9 mouse cellular contexts compared by ENCODE assay signal in genomic region chr1:120596784-120597183, GRCm38 (mm10). TPM values are rescaled to one million over a fixed set of nuclear protein-coding genes. Genes with fewer than 3 reads are reported as not detected.
A peak's percentile ranks its signal among the peaks of the same experiment; 100 is the strongest.
DNase-seq lines count a peak whose midpoint lies in the region; ATAC-seq and TF ChIP-seq lines count a peak whose summit lies in the region.
"Had no signal": no experiment of that assay in that cellular context is flagged by ENCODE, and none has a peak within 500 bp of the region (broad histone marks: within the 10 kb centered on the region; RNA-seq: fewer than 3 reads in every experiment).

No protein-coding gene starts in this region.

- H3K79me3 ChIP-seq in C2C12 (ENCODE audit: low read depth), result no peaks in the 10 kb centered on the region

- peak; percentile 44; the same call in 1 of the 2 replicates for ATAC-seq in embryonic facial prominence, embryonic 15.5 days (ENCODE audit: insufficient number of reproducible peaks, low FRiP score, low TSS enrichment, low read depth)
- ATAC-seq in liver, embryonic 12.5 days, result no peak
- ATAC-seq in erythroid progenitor cell, adult 5-6 weeks (replicated peaks; ENCODE audit: low FRiP score, poor library complexity, severe bottlenecking), result no peak

- no peaks in the 10 kb centered on the region for H3K79me2 ChIP-seq in C2C12 (ENCODE audit: control insufficient read depth, insufficient read depth)

- peak overlapping the region; percentile 75 for H3K4me3 ChIP-seq in gastrocnemius, adult 2 months
- H3K4me3 ChIP-seq in C2C12 (ENCODE audit: insufficient read depth, poor library complexity, severe bottlenecking), result peak overlapping the region; percentile 25
- H3K4me3 ChIP-seq in embryonic facial prominence, embryonic 15.5 days (replicated peaks), result peak overlapping the region; percentile 30
- H3K4me3 ChIP-seq in liver, embryonic 12.5 days, result no peak overlapping the region

- no peak for TF ChIP-seq CTCF in gastrocnemius, adult 2 months (IDR thresholded peaks at IDR 0.05)
- no peak for TF ChIP-seq CTCF in C2C12 (IDR thresholded peaks at IDR 0.05; ENCODE audit: control insufficient read depth, insufficient read depth, insufficient read length)

- peak overlapping the region; percentile 68 for H3ac ChIP-seq in C2C12 (ENCODE audit: control insufficient read depth, insufficient read length, low read depth)

- H3K27ac ChIP-seq in gastrocnemius, adult 2 months, result peak overlapping the region; percentile 59; the same call in 1 of the 2 replicates
- no peak overlapping the region for H3K27ac ChIP-seq in embryonic facial prominence, embryonic 15.5 days (replicated peaks)
- no peak overlapping the region for H3K27ac ChIP-seq in liver, embryonic 12.5 days

- H3K4me1 ChIP-seq in embryonic facial prominence, embryonic 15.5 days, result peaks cover 9% of the 10 kb centered on the region
- H3K4me1 ChIP-seq in liver, embryonic 12.5 days, result no peaks in the 10 kb centered on the region

- WGBS in embryonic facial prominence, embryonic 15.5 days, result under 1% methylated on average over 19 of the region's 19 CpGs
- WGBS in liver, embryonic 12.5 days (ENCODE audit: insufficient replicate concordance), result 1% methylated on average over 19 of the region's 19 CpGs

- H3K9ac ChIP-seq in embryonic facial prominence, embryonic 15.5 days, result no peak overlapping the region
- H3K9ac ChIP-seq in liver, embryonic 12.5 days, result no peak overlapping the region

- H3K36me3 ChIP-seq in C2C12 (ENCODE audit: control insufficient read depth, insufficient read depth), result no peaks in the 10 kb centered on the region
- no peaks in the 10 kb centered on the region for H3K36me3 ChIP-seq in embryonic facial prominence, embryonic 15.5 days
- no peaks in the 10 kb centered on the region for H3K36me3 ChIP-seq in liver, embryonic 12.5 days

- H3K27me3 ChIP-seq in C2C12 (ENCODE audit: control insufficient read depth, insufficient read depth, insufficient read length), result no peaks in the 10 kb centered on the region
- peaks cover 98% of the 10 kb centered on the region for H3K27me3 ChIP-seq in embryonic facial prominence, embryonic 15.5 days
- peaks cover 100% of the 10 kb centered on the region for H3K27me3 ChIP-seq in liver, embryonic 12.5 days (replicated peaks)

- peak overlapping the region; percentile 48 for H3K4me2 ChIP-seq in embryonic facial prominence, embryonic 15.5 days (replicated peaks)
- peak overlapping the region; percentile 25 for H3K4me2 ChIP-seq in liver, embryonic 12.5 days

- intact Hi-C loops in gastrocnemius, adult 2 months (cut with DNase I), result loop anchor here (5.0 kb wide), 1 partner anchor 91 kb away; no protein-coding TSS in a partner anchor
- intact Hi-C loops in gastrocnemius, postnatal 36 days (cut with DNase I), result loop anchor here (5.0 to 10.0 kb wide), 4 partner anchors 91 to 458 kb away; no protein-coding TSS in a partner anchor

- peak; percentile 58 for DNase-seq in gastrocnemius, adult 2 months
- DNase-seq in gastrocnemius, postnatal 36 days, result no peak
- DNase-seq in thymus, postnatal 25 days, result no peak
- DNase-seq in right cerebral cortex, postnatal 4 days, result no peak
- DNase-seq: heart, postnatal 10 days had no signal

- H3K9me3 ChIP-seq in embryonic facial prominence, embryonic 15.5 days (replicated peaks), result no peaks in the 10 kb centered on the region
- no peaks in the 10 kb centered on the region for H3K9me3 ChIP-seq in liver, embryonic 12.5 days (replicated peaks)

TF ChIP-seq in C2C12, 6 proteins besides CTCF, POLR2A, EP300 and RAD21:
- TF ChIP-seq MYOD1 (IDR thresholded peaks at IDR 0.05; ENCODE audit: control insufficient read depth, insufficient read length, low read depth), result no peak
- no peak for TF ChIP-seq MYOG (IDR thresholded peaks at IDR 0.05; ENCODE audit: control insufficient read depth, extremely low read depth, insufficient read length)
- no peak for TF ChIP-seq FOSL1 (IDR thresholded peaks at IDR 0.05; ENCODE audit: insufficient read depth, low read length, poor library complexity, severe bottlenecking)
- TF ChIP-seq MAX (IDR thresholded peaks at IDR 0.05), result no peak
- TF ChIP-seq CEBPB (IDR thresholded peaks at IDR 0.05; ENCODE audit: low read depth), result no peak
- no peak for TF ChIP-seq USF1 (IDR thresholded peaks at IDR 0.05; ENCODE audit: low read depth)

RNA-seq across cellular contexts. Expression of gene En1, which starts 5.4 kb away (rescaled TPM):
- 10 to 100 TPM in 1 of 2 experiments, 1 to 10 TPM in 1; 7.0 to 10.2 TPM for total RNA-seq in gastrocnemius, adult 2 months (2021)
- total RNA-seq in gastrocnemius, postnatal 36 days (2021), result 1 to 10 TPM; 6.8 to 7.4 TPM
- polyA plus RNA-seq in C2C12 (2012; fragmentation: generic; extraction: Trizol), result 11.5 TPM
- polyA plus RNA-seq in embryonic facial prominence, embryonic 15.5 days (2015; fragmentation: Nextera tagmentation; extraction: Ambion mirVana), result 1.9 and 2.1 TPM in 2 replicates
- 0.05 and 0.10 TPM in 2 replicates for polyA plus RNA-seq in liver, embryonic 12.5 days (2016; fragmentation: Nextera tagmentation; extraction: Ambion mirVana)
- total RNA-seq in erythroid progenitor cell, adult 5-6 weeks (2015; ENCODE audit: low replicate concordance), result not detected in 2 replicates
- not detected in 2 replicates for total RNA-seq in erythroid progenitor cell, adult 5-6 weeks (2017; ENCODE audit: low replicate concordance)
- total RNA-seq: heart, postnatal 10 days had no signal

Comparison
In these comparisons a context has a peak if more than half of its experiments do, and no peak if none do; other contexts are left out.
1. RNA of gene En1, which starts 5.4 kb away (total RNA-seq): 7.0 to 10.2 TPM in gastrocnemius, adult 2 months and 6.8 to 7.4 TPM in gastrocnemius, postnatal 36 days; not detected in erythroid progenitor cell, adult 5-6 weeks; every median in the first group is over 4 times any median in the second.